Mouse (Mus musculus): ENCODE measurements around the gene Plk5. TPM values are rescaled to one million over a fixed set of nuclear protein-coding genes. Genes with fewer than 3 reads are reported as not detected.

Plk5 gene
- polyA plus RNA-seq, 1 experiment: 145 TPM

DNA sequence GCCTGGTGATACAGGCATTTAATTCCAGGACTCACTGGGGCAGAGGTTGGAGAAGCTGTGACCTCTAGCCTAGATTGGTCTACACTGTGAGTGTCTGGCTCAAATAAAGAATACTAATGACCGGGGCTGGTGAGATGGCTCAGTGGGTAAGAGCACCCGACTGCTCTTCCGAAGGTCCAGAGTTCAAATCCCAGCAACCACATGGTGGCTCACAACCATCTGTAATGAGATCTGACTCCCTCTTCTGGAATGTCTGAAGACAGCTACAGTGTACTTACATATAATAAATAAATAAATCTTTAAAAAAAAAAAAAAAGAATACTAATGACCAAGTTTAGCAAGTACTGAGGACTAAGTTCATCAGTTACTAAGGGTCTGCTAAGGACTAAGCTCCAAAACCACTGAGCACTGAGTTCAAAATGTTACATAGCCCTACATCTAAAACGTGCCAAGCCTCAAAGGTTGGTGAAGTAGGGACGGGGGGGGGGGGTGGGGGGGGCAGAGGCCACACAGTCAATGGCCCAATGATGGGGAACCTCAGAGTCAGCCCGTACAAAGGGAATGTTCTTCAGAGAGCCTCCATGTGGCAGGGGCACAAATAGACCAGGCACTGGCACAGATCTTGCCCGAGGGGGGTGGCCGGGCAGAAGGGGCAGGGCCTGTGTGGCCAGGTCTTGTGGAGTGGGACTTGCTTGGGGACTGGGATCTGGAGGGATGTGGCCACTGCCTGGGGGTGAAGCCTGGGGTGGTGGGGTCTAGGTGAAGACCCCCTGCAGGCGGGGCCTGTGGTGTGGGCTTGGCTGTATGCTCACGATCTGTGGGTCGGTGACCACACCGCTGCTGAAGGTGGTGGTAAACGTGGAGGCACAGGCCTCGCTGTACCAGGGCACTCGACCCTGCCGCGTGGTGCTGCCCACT lies 31.9 kb upstream of the Plk5 start:
- 67% methylated on average over 17 of the region's 17 CpGs for WGBS
- Histone ChIP-seq H3K27me3 (ENCODE audit: control insufficient read depth, insufficient read depth, low read length) (no peaks in the 10 kb centered on the region), H3K27ac (ENCODE audit: insufficient read depth, low read length) (no peak overlapping the region), H3K4me1 (ENCODE audit: control insufficient read depth, insufficient read depth, low read length) (peaks cover 8% of the 10 kb centered on the region), H3K4me3 (replicated peaks; ENCODE audit: insufficient read depth, low read depth, low read length) (peak overlapping the region; percentile 74)
- TF ChIP-seq CTCF (IDR thresholded peaks at IDR 0.05; ENCODE audit: borderline replicate concordance, insufficient read depth, low read depth, low read length) (no peak), POLR2A (IDR thresholded peaks at IDR 0.05; ENCODE audit: borderline replicate concordance, insufficient read depth, low read length) (no peak)
- DNase-seq: no peak

DNA sequence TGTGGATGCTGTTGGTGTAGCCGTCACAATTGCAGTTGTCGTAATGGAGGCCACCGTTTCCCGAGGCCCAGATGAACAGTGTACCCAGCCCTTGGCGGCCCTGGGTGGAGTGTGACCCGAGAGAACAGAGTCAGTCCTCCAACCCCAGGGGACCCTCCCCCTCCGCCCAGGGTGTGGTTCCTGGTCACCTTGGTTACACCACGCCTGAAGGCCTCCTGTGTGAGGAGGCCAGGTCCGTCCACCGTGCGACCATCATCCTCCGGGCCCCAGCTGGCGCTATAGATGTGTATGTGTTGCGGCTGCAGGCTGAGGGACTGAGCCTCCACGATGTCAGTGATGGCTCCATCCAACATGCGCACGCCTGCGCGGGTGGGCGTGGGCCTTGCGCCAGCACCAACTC lies 31.2 kb upstream of the Plk5 start:
- no peak overlapping the region for H3K27ac ChIP-seq (ENCODE audit: insufficient read depth, low read length)
- WGBS: 81% methylated on average over 21 of the region's 21 CpGs

DNA sequence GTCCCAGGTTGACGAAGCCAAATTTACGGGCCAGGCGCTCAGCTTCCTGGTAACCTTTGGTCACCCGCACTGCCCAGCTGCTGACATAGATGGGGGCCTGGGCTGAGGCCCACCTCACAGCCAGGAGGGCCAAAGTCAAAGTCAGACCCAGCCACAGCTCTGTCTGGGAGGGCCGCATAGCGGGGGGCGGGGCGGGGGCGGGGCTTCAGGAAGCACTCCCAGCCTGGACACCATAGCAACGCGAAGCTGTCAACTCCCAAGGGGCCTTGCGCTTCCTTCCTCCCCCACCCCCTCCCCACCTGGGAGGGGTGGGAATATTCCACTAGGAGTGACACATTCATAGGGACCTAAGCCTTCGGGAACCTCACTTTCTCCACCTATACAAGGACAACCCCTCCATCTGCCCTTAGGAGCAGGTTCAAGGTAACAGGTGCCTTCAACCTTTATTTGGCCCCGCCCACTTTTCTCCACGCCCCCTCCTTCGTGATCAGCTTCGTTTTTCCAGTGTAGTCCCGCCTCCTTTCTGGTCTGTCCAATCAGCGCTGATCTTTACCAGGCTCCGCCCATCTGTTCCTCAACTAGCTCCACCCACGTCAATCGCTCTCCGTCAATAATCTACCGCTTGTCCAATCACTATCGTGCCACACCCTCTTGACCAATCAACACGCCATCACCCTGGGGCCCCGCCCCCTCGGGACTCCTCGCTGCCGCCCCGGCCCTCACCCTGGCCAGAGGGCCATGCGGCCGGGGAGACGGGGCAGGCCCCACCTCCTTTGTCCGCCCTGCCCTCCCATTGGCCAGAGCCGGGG lies 26.8 kb upstream of the Plk5 start, which contains the start of the genes Pcsk4 and Reep6:
Gene Pcsk4, minus strand, starts transcription at position 226 of the 809 bp plus-strand sequence.
Gene Reep6, plus strand, starts transcription at position 681 of the 809 bp plus-strand sequence.
- H3K4me3 ChIP-seq (replicated peaks; ENCODE audit: insufficient read depth, low read depth, low read length): peak within 1 kb of the TSS; percentile 64
- TF ChIP-seq CTCF (IDR thresholded peaks at IDR 0.05; ENCODE audit: borderline replicate concordance, insufficient read depth, low read depth, low read length) (no peak), POLR2A (IDR thresholded peaks at IDR 0.05; ENCODE audit: borderline replicate concordance, insufficient read depth, low read length) (no peak)
- WGBS: 5% methylated on average over 36 of the region's 36 CpGs
- H3K27me3 ChIP-seq (ENCODE audit: control insufficient read depth, insufficient read depth, low read length): no peaks in the 10 kb centered on the region
- H3K27ac ChIP-seq (ENCODE audit: insufficient read depth, low read length): no peak within 1 kb of the TSS
- peaks cover 29% of the 10 kb centered on the region for H3K4me1 ChIP-seq (ENCODE audit: control insufficient read depth, insufficient read depth, low read length)
- peak; percentile 91 to 96 for DNase-seq

More for the DNA sequence above, 31.2 kb upstream of the Plk5 start:
- H3K4me1 ChIP-seq (ENCODE audit: control insufficient read depth, insufficient read depth, low read length): peaks cover 5% of the 10 kb centered on the region
- no peak for TF ChIP-seq CTCF (IDR thresholded peaks at IDR 0.05; ENCODE audit: borderline replicate concordance, insufficient read depth, low read depth, low read length)
- no peak for TF ChIP-seq POLR2A (IDR thresholded peaks at IDR 0.05; ENCODE audit: borderline replicate concordance, insufficient read depth, low read length)
- no peak for DNase-seq
- H3K4me3 ChIP-seq (replicated peaks; ENCODE audit: insufficient read depth, low read depth, low read length): no peak overlapping the region
- no peaks in the 10 kb centered on the region for H3K27me3 ChIP-seq (ENCODE audit: control insufficient read depth, insufficient read depth, low read length)

DNA sequence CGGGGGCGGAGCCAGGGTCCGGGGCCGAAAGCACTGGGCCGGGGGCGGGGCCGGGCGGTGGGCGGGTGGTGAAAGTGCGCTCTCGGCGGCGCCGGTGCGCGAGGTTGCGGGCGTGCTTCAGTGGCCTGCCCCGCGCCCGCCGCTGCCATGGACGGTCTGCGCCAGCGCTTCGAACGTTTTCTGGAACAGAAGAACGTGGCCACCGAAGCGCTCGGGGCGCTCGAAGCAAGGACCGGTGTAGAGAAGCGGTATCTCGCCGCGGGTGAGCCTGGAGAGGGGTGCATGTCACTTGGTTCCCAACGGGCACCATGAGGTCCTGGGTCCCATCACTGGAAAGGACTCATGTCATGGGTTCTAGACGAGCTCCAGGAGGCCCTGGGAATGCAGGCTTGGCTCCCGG lies 26.2 kb upstream of the Plk5 start:
- TF ChIP-seq POLR2A (IDR thresholded peaks at IDR 0.05; ENCODE audit: borderline replicate concordance, insufficient read depth, low read length): no peak
- TF ChIP-seq CTCF (IDR thresholded peaks at IDR 0.05; ENCODE audit: borderline replicate concordance, insufficient read depth, low read depth, low read length): no peak
- DNase-seq: no peak
- no peak overlapping the region for H3K27ac ChIP-seq (ENCODE audit: insufficient read depth, low read length)
- peak overlapping the region; percentile 64 for H3K4me3 ChIP-seq (replicated peaks; ENCODE audit: insufficient read depth, low read depth, low read length)
- WGBS: 2% methylated on average over 41 of the region's 41 CpGs
- no peaks in the 10 kb centered on the region for H3K27me3 ChIP-seq (ENCODE audit: control insufficient read depth, insufficient read depth, low read length)
- H3K4me1 ChIP-seq (ENCODE audit: control insufficient read depth, insufficient read depth, low read length): peaks cover 29% of the 10 kb centered on the region

DNA sequence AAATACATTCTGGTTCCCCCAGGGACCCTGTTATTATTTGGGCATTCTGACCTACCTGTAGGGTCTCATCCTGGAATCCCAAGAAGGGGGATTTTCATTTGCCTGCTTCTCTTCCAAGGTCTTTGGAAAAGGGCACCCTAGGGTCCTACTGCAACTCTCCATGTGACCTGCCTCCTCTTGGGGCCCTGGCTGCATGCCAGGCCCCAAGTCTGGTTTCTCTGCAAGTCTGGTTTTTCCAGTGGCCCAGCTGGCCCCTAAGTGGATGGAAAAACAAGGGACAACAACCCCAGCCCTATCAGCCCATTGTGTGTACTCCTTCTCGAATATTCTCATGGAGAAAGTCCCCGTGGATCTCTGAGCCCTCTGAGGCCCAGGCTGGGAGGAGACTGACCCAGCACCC lies 25.4 kb upstream of the Plk5 start:
- Histone ChIP-seq H3K4me1 (ENCODE audit: control insufficient read depth, insufficient read depth, low read length) (peaks cover 29% of the 10 kb centered on the region), H3K27ac (ENCODE audit: insufficient read depth, low read length) (no peak overlapping the region), H3K27me3 (ENCODE audit: control insufficient read depth, insufficient read depth, low read length) (no peaks in the 10 kb centered on the region), H3K4me3 (replicated peaks; ENCODE audit: insufficient read depth, low read depth, low read length) (no peak overlapping the region)
- WGBS: 75% methylated on average over 2 of the region's 2 CpGs
- TF ChIP-seq POLR2A (IDR thresholded peaks at IDR 0.05; ENCODE audit: borderline replicate concordance, insufficient read depth, low read length) (no peak), CTCF (IDR thresholded peaks at IDR 0.05; ENCODE audit: borderline replicate concordance, insufficient read depth, low read depth, low read length) (no peak)
- no peak for DNase-seq

DNA sequence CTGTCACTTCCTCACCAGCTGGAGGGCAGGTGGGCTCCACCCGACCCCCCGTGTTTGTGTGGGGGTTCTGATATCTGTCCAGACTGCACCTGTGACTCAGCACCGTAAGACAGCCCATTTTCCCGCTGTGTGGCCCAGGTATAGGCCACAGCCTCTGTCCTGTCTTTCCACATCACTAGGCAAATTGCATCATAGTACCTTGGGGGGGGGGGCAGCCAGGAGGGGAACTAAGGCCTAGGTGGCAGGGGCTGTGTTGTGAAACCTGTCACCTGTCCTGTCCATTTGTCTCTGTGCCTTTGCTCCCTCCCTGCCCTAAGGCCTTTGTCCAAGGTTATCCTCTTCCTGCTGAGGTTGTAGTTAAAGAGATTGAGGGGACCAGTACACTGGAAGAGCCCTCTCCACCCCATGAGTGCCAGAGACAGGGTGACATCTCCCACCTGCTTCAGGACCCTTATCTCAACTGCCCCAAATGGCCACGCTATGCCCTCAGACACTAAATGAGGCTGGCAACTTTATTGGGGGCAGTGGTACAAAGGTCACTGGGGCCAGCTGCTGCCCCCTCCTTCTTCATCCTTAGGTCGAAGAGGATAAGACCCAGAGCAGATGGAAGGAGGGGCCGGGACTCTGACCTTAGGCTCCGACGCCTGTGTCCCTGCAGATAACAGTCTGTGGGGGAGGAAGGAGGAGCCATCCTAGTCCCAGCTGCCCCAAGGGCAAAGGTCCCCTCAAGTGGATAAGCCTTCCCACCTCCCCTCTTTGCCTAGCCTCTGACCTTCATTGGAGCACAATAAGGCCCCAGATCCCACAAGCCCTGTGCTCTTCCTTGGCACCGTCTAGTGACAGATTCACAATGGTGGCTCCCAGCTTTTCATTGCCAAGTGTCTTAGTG lies 24.4 kb upstream of the Plk5 start:
- H3K27ac ChIP-seq (ENCODE audit: insufficient read depth, low read length): peak overlapping the region; percentile 74
- TF ChIP-seq POLR2A (IDR thresholded peaks at IDR 0.05; ENCODE audit: borderline replicate concordance, insufficient read depth, low read length): no peak
- no peak for TF ChIP-seq CTCF (IDR thresholded peaks at IDR 0.05; ENCODE audit: borderline replicate concordance, insufficient read depth, low read depth, low read length)
- H3K4me1 ChIP-seq (ENCODE audit: control insufficient read depth, insufficient read depth, low read length): peaks cover 29% of the 10 kb centered on the region
- H3K4me3 ChIP-seq (replicated peaks; ENCODE audit: insufficient read depth, low read depth, low read length): no peak overlapping the region
- H3K27me3 ChIP-seq (ENCODE audit: control insufficient read depth, insufficient read depth, low read length): no peaks in the 10 kb centered on the region
- DNase-seq: peak in 1 of 2 experiments; percentile 67
- whole genome bisulfite sequencing: 41% methylated on average over 10 of the region's 10 CpGs

DNA sequence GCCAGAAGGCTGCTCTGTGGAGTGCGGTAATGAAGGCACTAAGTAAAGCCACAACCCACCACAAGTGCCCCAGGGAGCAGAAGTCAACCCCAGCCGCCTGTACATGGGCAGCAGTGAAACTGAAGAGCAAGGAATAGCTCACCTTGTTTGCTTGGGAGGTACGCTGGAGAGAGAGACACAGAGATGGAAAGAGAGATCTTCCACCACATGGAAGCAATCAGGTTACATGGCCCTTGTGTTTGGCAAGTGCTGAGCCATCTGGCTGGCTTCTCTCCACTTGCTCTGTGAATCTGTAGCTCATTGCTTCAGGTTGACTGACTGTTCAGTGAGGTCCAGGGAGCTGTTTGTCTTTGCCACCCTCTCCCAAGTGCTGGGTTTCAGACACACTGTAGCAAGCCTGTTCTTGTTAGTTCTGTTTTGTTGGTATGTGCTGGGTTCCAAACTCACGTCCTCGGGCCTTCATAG lies 23.7 kb upstream of the Plk5 start:
- H3K4me3 ChIP-seq (replicated peaks; ENCODE audit: insufficient read depth, low read depth, low read length): no peak overlapping the region
- peak; percentile 65 to 77 for DNase-seq
- peak overlapping the region; percentile 74 for H3K27ac ChIP-seq (ENCODE audit: insufficient read depth, low read length)
- TF ChIP-seq POLR2A (IDR thresholded peaks at IDR 0.05; ENCODE audit: borderline replicate concordance, insufficient read depth, low read length) (0 out of 2 replicates have a peak, but pooled peaks have one; percentile 28), CTCF (IDR thresholded peaks at IDR 0.05; ENCODE audit: borderline replicate concordance, insufficient read depth, low read depth, low read length) (no peak)
- WGBS: 19% methylated on average over 5 of the region's 5 CpGs
- H3K27me3 ChIP-seq (ENCODE audit: control insufficient read depth, insufficient read depth, low read length): no peaks in the 10 kb centered on the region
- H3K4me1 ChIP-seq (ENCODE audit: control insufficient read depth, insufficient read depth, low read length): peaks cover 29% of the 10 kb centered on the region

All from cerebellum, adult 2 months (tissue).